Mouse (Mus musculus): ENCODE results near the gene Cst13.
A peak's percentile ranks its signal among the peaks of the same experiment; 100 is the strongest.

Cst13 gene

DNA sequence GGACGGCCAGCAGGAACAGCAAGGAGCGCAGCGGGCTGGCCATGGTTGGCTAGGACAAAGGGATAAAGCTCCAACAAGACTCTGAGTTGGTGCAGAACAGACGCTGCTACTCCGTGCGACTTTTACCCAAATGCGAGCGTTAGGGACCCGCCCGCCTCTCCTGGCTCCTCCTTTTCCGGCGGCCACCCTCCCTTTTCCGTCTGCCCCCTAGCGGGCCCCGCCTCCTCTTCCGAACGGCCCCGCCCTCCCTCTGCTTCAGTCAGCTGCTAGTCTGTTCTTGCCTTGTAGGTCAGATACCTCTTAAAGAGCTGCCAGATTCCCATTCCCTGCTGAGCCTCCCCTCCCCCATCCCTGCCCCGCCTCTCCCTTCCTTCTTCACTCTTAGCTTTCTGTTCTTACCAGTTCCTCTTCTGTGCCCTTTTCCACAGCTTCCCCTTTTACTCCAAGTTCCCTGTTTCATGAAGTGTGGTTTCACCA, 55.5 kb downstream of the Cst13 start, which contains the start of gene Cst3:
Cst3 (minus strand) TSS at position 358 of the 477 bp plus-strand sequence.
- peak; percentile 87 to 92 for DNase-seq

DNA sequence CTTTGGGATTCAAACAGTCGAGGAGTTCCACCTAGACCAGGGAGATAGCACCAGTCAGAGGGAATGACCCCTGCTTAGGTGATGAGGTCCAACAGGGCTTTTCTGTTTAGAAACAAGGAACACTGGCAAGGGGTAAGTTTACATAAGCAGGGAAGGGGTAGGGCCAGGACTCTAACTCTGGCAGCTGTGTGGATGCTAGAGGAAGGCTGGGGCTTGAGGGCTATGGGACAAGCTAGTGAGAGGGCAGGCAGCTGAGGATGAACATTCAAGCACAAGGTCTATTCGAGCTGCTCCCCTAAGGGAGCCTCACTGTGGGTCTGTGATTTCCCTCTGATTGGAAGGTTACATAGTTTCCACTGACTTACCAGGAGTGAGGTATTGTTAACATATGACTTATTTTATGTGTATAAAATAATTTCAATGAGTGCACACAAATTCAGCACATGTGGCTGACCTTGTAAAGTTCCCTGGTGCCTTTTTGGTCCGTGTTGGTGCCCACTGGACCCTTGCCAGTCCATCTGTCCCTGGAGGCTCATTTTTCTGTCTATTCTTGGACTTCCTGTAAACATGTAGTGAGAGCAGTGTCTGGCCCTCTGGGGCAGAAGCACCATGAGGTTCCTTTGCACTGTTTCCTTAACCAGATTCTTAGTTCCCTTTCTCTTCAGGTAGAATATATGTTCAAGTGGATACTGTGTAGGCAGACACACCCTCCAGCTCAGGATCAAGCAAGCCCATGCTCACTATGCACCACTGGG, 57.3 kb downstream of the Cst13 start:
- peak in 1 of 2 experiments; percentile 5 for DNase-seq

DNA sequence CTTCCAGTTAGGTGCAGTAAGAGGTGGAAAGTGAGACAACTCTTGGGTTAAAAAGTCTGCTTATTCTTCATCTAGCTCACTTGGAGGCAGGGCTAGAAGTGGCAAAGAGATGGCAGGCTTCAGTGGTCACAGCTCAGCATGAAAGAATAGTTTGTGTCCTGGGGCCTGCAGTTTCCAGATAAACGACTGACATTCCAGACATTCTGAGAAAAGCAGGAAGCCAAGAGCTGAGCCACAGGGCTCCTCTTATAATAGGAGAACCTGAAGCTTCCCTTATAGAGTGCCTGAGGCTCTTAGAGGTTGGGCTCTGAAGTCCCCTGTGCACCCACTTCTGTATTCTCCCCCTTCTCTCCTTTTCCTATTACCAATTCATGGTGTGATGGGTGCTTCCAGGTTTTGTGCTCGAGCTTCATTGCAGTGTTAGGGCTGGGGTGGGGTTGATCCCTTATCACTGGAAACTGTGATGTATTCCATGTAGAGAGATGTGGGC, 58.8 kb downstream of the Cst13 start:
- DNase-seq = no peak

DNA sequence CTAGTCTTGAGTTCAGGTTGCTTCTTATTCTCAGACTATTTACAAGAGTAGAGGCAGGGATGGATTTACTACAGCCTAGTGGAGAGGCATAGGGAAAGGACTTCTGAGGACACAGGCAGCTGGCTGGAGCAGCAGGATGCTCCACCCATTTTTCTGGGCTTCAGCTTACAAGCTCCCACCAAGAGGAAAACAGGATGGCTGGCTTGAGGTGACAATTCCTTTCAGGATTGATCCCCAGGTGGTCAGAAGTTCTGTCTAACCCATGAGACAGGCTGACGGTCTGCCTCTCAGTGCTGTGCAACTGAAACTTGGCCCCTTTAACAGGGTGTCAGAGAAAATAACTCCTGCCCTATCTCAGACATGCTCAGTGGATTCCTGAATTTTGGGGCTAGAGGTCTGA, 59.3 kb downstream of the Cst13 start:
- DNase-seq = no peak
